Mouse (Mus musculus) liver, embryonic 14.5 days (tissue): ENCODE data around the gene Tmprss2.

Experiments used
- CTCF ChIP-seq: IDR thresholded peaks from 2 replicates; pipeline ENCODE4 v1.5.1; 2016; ENCODE audit warnings: antibody characterized with exemption, low read depth, control low read depth
- EP300 ChIP-seq: IDR thresholded peaks from 2 replicates; pipeline ENCODE4 v1.6.1; 2016; ENCODE audit warnings: antibody characterized with exemption, low read depth

DNA sequence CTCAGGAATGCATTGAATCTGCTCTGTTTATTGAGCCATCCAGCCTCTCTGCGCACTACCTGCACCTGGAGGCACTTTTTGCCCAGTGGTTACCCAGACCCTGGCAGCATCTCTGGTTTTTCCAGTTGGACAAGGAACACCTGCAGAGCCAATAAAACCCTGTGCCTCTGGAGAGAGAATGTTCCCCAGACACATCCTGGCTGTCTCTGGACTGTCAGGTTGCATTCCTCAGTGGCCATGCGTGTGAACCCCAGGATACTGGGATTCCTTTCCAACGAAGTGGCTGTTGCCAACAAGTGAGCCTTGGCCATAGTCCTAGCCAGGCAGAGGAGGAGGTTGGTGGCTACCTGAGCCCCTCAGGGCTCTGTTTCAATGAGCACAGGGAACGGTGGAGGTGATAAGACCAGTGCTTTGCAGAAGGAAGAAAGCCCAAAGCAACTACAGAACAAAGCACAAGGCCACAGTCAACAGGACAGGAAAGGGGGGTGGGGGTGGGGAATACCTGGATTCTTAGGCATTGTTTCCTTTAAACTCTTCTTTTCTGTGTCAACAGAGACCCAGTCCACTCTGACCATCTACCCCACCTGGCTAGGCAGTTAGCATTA lies 22.0 kb upstream of the Tmprss2 start:
- TF ChIP-seq EP300 (no peak), CTCF (no peak)
